Mouse (Mus musculus): Measurements from ENCODE around the gene B3glct.

DNA sequence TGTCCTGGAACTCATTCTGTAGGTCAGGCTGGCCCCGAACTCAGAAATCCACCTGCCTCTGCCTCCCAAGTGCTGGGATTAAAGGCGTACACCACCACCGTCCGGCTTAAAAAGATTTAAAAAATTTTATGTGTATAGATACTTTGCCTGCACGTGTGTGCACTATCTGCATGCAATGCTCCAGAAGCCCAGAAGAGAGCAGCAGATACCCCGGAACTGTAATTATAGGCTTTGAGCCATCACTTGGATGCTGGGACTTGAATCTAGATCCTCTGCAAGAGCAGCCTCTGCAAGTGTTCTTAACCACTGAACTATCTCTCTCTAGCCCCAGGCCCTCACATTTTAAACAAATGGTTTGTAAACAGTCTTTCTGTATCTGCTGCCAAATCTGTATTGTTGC is 15.1 kb upstream of the B3glct start:
- TF ChIP-seq CTCF (conservative IDR thresholded peaks at IDR 0.05; ENCODE audit: low read length) (peak; percentile 48), POU5F1 (IDR thresholded peaks at IDR 0.05; ENCODE audit: borderline replicate concordance, low read length) (no peak), NANOG (IDR thresholded peaks at IDR 0.05; ENCODE audit: borderline replicate concordance, low read length) (no peak)

Measured in E14TG2a.4 (cell line).